ENCODE assay signal across 21 mouse cellular contexts in the genomic region with DNA sequence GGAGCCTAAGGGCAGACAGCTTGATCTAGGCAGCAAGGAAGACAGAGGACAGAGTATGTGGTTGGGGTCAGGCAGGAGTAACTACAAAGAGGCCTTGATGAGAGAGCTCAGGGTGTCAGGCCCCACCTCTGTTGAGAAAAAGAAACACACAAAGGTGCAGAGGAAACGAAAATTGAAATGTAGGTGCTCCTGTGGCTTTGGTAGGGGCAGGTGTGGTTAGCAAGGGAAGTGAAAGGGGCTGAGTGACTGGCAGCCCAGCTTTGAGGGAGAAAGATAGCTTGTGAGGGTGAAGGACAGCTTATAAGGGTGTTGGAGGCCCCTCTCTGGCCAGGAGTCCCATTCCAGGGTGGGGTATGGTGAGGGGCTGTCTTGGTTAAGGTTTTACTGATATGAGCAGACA. TPM values are rescaled to one million over a fixed set of nuclear protein-coding genes. Genes with fewer than 3 reads are reported as not detected.
DNase-seq lines count a peak whose midpoint lies in the region; ATAC-seq lines count a peak whose summit lies in the region.
"Had no signal": no experiment of that assay in that cellular context is flagged by ENCODE, and none has a peak within 500 bp of the region (broad histone marks: within the 10 kb centered on the region; RNA-seq: fewer than 3 reads in every experiment).

No protein-coding gene starts in this region.

- H3K4me2 ChIP-seq in heart, embryonic 16.5 days (ENCODE audit: low read depth, low read length): no peak overlapping the region
- no peak overlapping the region for H3K4me2 ChIP-seq in forebrain, embryonic 16.5 days (ENCODE audit: low read length)
- H3K4me2 ChIP-seq: forebrain, embryonic 15.5 days; intestine, embryonic 15.5 days; lung, embryonic 14.5 days; neural tube, embryonic 13.5 days had no signal

- no peaks in the 10 kb centered on the region for H3K36me3 ChIP-seq in heart, embryonic 16.5 days (ENCODE audit: control insufficient read depth, insufficient read depth)
- no peaks in the 10 kb centered on the region for H3K36me3 ChIP-seq in heart, embryonic 10.5 days
- H3K36me3 ChIP-seq in forebrain, embryonic 16.5 days (ENCODE audit: control insufficient read depth, insufficient read depth): no peaks in the 10 kb centered on the region
- H3K36me3 ChIP-seq: forebrain, embryonic 15.5 days; G1E; intestine, embryonic 15.5 days; neural tube, embryonic 13.5 days had no signal

- H3K9me3 ChIP-seq in heart, embryonic 16.5 days (replicated peaks; ENCODE audit: control insufficient read depth, low read length): no peaks in the 10 kb centered on the region
- H3K9me3 ChIP-seq in heart, embryonic 10.5 days: no peaks in the 10 kb centered on the region
- peaks cover 2% of the 10 kb centered on the region; the same call in 1 of the 2 replicates for H3K9me3 ChIP-seq in forebrain, embryonic 16.5 days (ENCODE audit: control insufficient read depth, low read length)
- H3K9me3 ChIP-seq: forebrain, embryonic 15.5 days; G1E; intestine, embryonic 15.5 days; megakaryocyte, embryonic 14.5 days; neural tube, embryonic 13.5 days had no signal

- 0 out of 2 replicates have a peak, but pooled peaks have one; percentile 11 for ATAC-seq in heart, embryonic 16.5 days (replicated peaks; ENCODE audit: extremely low read depth, insufficient read depth, low FRiP score)
- peak; percentile 30; the same call in 1 of the 2 replicates for ATAC-seq in common myeloid progenitor, adult 5-6 weeks (replicated peaks; ENCODE audit: low read depth, poor library complexity, severe bottlenecking)
- ATAC-seq in frontal cortex, adult (ENCODE audit: low TSS enrichment): no peak
- ATAC-seq in forebrain, embryonic 16.5 days: no peak
- ATAC-seq: forebrain, embryonic 15.5 days; intestine, embryonic 15.5 days; midbrain, embryonic 16.5 days had no signal

- no peak overlapping the region; the same call in 1 of the 2 replicates for H3K27ac ChIP-seq in heart, embryonic 16.5 days (ENCODE audit: low read length)
- H3K27ac ChIP-seq in heart, embryonic 10.5 days: no peak overlapping the region
- no peak overlapping the region for H3K27ac ChIP-seq in forebrain, embryonic 16.5 days (ENCODE audit: low read length)
- H3K27ac ChIP-seq: forebrain, embryonic 15.5 days; intestine, embryonic 15.5 days; kidney, postnatal 0 days; neural tube, embryonic 13.5 days had no signal

- H3K27me3 ChIP-seq in heart, embryonic 16.5 days (ENCODE audit: control insufficient read depth, insufficient read depth, low read length): no peaks in the 10 kb centered on the region
- no peaks in the 10 kb centered on the region for H3K27me3 ChIP-seq in heart, embryonic 10.5 days (ENCODE audit: insufficient read depth, poor library complexity, severe bottlenecking)
- H3K27me3 ChIP-seq in forebrain, embryonic 16.5 days (replicated peaks; ENCODE audit: control insufficient read depth, insufficient read depth, low read length): no peaks in the 10 kb centered on the region
- H3K27me3 ChIP-seq: forebrain, embryonic 15.5 days; intestine, embryonic 15.5 days; neural tube, embryonic 13.5 days had no signal

- H3K4me1 ChIP-seq in heart, embryonic 16.5 days (ENCODE audit: control insufficient read depth, insufficient read depth, low read length): peaks cover 21% of the 10 kb centered on the region
- H3K4me1 ChIP-seq in heart, embryonic 10.5 days: peaks cover 45% of the 10 kb centered on the region
- no peaks in the 10 kb centered on the region; the same call in 1 of the 2 replicates for H3K4me1 ChIP-seq in forebrain, embryonic 16.5 days (replicated peaks; ENCODE audit: control insufficient read depth, insufficient read depth, low read length)
- H3K4me1 ChIP-seq: neural tube, embryonic 13.5 days had no signal

- no peak overlapping the region for H3K4me3 ChIP-seq in heart, embryonic 16.5 days (ENCODE audit: low read length)
- H3K4me3 ChIP-seq in heart, embryonic 10.5 days: no peak overlapping the region
- H3K4me3 ChIP-seq in forebrain, embryonic 16.5 days (replicated peaks; ENCODE audit: low read length): no peak overlapping the region
- H3K4me3 ChIP-seq: forebrain, embryonic 15.5 days; intestine, embryonic 15.5 days; megakaryocyte, embryonic 14.5 days; neural tube, embryonic 13.5 days had no signal

- WGBS in heart, embryonic 16.5 days: 70% methylated on average over 1 of the region's 1 CpGs
- 77% methylated on average over 1 of the region's 1 CpGs for WGBS in heart, embryonic 10.5 days
- WGBS in forebrain, embryonic 16.5 days: 78% methylated on average over 1 of the region's 1 CpGs

- no peak overlapping the region for H3K9ac ChIP-seq in heart, embryonic 16.5 days (ENCODE audit: low read length)
- no peak overlapping the region for H3K9ac ChIP-seq in forebrain, embryonic 16.5 days (replicated peaks; ENCODE audit: low read depth, low read length)
- H3K9ac ChIP-seq: forebrain, embryonic 15.5 days; intestine, embryonic 15.5 days; lung, embryonic 14.5 days; neural tube, embryonic 13.5 days had no signal

- no peak for DNase-seq in heart, embryonic 10.5 days (ENCODE audit: low spot score)
- peak; percentile 45 to 54 for DNase-seq in spleen, adult 18-20 months
- peak; percentile 68 for DNase-seq in thymus, postnatal 25 days
- DNase-seq in kidney, adult 11 months: no peak
- DNase-seq: adrenal gland, postnatal 14 days; cerebellum, adult 8-10 months; embryo, embryonic 11 days; gastrocnemius, postnatal 10 days; heart, postnatal 4 days; lung, embryonic 14.5 days had no signal

RNA-seq across cellular contexts. Expression of a gene that starts 2.1 kb away (rescaled TPM):
- polyA plus RNA-seq in heart, embryonic 16.5 days (2015; fragmentation: Nextera tagmentation; extraction: Ambion mirVana): 15.1 and 16.4 TPM in 2 replicates
- polyA plus RNA-seq in heart, embryonic 10.5 days (2016; fragmentation: Nextera tagmentation; extraction: Ambion mirVana): 14.2 and 17.3 TPM in 2 replicates
- 43.4 and 85.4 TPM in 2 replicates for total RNA-seq in common myeloid progenitor, adult 5-6 weeks (2017)
- polyA plus RNA-seq in forebrain, embryonic 16.5 days (2015; fragmentation: Nextera tagmentation; extraction: Ambion mirVana): 45.5 and 50.4 TPM in 2 replicates

Comparison
In these comparisons a context has a peak if more than half of its experiments do, and no peak if none do; other contexts are left out.
1. ATAC-seq: peak in heart, embryonic 16.5 days (single experiment) and common myeloid progenitor, adult 5-6 weeks (single experiment); none in frontal cortex, adult (single experiment) and forebrain, embryonic 16.5 days (single experiment).
2. DNase-seq: peak in spleen, adult 18-20 months (2 of 2) and thymus, postnatal 25 days (single experiment); none in heart, embryonic 10.5 days (single experiment) and kidney, adult 11 months (single experiment).